Mouse (Mus musculus) urinary bladder, adult 2 months (tissue): ENCODE data around the gene Asb8. TPM values are rescaled to one million over a fixed set of nuclear protein-coding genes. Genes with fewer than 3 reads are reported as not detected.
A peak's percentile ranks its signal among the peaks of the same experiment; 100 is the strongest.

Experiments used
- DNase-seq: peaks from one replicate; pipeline ENCODE4 v3.0.0; 2022; ENCODE audit warnings: low spot score
- polyA plus RNA-seq: library from polyadenylated mRNA; depleted of rRNA; stranded (reverse); fragments of >200 nt; gene quantifications from 2 replicates; pipeline ENCODE4 v1.2.3, GENCODE M21; 2012

Asb8 gene
- polyA plus RNA-seq, 1 experiment = 59.9 TPM

DNA sequence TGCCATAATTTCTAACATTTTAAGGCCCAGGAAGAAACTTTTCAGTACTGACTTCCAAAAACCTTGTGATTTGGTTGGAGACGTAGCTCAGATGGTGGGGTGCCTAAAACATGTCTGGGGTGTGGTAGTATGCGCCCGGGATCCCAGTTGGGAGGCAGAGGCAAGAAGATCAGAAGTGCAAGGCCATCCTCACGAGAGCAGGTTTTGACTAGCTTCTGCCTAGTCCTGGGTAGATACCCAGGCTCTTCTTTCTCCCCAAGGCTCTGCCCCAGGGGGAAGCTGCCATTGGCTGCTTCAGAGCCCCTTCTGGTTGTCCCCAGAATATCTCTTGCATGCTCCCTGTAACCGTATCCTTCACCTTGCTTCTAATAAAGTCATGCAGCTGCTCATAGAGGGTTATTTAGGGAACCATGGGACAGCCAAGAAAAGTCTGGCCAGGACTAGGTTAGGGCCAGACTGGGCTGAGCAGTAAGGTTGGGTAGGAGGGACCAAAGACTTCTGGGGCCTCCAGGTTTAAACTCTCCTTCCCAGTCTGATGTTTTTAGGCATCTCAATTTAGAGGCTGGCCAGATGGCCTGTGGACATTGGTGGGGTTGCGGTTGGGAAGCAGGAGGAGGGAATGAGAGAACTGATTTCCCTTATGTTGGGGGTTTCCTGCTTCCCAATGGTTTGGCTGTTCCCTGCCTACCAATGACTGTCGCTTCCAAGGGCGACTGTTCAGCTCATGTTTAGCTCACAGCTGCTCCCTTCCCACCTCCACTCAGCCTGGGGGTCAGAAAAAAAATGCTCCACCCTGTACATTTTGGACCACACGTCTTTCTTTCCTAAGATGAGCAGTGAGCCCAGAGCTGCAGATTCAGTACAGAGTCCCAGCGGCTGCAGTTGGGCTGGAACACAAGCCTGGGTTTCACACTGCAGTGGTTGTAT, 50.3 kb downstream of the Asb8 start:
- no peak for DNase-seq

DNA sequence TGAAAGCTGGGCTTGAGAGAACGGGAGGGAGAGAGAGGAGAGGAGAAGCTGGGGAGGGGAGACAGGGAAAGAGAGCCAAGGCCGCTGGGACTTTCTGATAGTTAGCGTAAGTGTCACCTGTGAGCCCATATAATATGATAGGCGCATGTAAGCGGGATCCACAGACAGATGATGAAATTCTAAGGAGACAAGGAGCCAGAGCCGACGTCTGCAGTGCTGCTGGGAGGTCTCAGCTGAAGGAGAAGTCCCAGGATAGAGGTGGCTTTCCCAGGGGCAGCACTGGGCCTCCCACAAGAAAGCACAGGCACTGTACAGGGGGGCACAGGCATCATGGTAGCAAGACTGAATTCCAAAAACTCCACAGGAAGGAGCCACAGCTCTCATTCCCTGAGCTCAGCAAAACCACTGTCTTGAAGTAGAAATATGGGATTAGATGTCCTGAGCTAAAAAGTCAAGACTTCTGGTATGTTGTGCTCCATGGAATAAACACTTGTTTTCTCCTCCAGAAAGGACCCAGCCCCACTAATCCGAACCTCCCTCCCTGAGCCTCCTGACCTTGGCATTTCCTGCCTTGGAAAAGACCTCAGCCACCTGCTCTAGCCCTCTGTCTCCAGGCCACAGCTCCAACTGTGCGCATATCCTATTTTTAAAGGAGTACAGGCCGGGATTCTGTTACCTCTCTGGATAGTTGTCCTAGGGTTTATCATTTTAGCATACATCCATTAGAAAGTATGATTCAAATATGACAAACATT, 51.1 kb downstream of the Asb8 start:
- DNase-seq = no peak

DNA sequence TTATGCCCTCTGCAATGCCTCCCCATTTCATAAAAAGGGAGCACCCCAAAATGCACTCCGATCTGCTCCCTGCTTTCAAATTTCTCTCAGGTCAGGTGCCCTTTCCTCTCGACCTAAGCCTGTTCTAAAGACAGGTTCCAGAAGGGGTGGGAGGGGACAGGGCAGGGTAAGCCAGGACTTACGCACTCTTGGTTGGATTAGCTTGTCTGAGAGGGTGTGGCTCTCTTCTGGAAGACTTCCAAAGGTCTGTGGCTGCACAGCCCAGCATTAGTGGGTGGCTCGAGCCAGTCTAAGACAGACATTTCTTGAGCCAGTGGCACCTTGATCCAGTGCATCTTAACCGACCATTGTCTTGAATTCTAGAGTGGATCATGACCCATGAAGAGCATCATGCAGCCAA, 53.6 kb downstream of the Asb8 start:
- DNase-seq = no peak

DNA sequence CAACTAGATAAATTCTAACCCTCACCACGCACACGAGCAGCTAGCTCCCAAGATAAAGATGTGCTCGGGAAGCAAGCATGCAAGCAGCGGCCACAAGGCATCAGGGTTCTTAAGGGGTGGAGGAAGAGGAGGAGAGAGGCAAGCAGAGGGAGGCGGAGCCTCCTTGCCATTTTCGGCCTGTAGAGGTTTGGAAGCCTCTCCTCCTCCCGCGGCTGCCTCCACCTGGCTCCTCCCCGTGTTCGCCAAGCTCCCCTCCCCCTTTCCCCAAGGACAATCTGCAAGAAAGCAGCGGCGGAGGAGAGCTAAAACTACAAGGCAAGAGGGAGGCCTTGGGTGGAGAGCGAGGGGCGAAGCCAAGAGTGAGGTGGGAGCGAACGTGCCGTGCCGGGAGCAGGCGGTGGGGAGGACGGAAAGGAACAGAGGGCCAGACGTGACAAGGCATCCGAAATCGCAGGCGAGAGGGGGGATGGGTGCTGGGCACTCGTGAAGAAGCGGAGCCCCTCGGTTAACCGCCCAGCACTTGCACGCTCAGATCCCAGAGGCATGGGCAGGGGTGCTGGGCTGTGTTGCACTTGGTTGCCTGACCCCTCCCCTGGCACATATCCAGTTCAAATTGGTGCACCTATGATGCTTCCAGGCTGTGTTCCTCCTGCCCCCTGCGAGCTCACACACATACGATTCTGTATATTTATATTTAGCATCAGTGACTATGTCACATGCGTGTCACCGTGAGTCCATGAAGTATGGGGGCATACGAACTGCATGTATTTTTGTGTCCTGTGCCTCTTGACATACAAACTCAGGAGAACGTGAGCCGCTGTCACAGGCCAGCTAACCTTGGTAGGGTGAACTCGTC, 56.9 kb downstream of the Asb8 start:
- peak; percentile 67 for DNase-seq

DNA sequence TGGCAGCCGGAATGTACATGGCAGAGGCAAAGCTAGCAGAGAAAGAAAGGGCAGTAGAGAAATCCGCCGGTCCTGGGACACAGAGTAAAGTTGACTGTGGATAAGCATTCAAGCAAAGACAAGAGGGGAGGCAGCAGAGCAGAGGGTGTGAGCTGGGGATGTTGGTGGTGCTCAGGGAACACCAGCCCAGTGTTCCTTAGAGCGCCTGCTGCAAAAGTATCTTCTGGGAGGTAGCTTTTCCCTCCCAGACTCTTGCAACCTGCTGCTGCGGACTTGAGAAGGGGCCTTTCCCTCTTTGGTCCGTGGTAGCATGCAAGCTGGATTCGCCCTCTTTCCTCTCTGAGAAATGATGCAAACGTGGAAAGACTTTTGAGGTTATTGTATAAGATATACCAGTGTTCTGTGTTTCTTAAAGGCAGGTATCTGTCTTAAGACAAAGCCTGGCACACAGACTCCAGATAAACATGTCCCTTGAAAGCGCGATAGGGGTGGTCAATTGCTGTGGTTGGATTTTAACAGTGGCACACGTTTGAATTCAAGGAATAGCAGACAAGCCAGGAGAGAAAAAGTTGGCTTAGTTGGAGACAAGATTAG, 57.6 kb downstream of the Asb8 start:
- no peak for DNase-seq

DNA sequence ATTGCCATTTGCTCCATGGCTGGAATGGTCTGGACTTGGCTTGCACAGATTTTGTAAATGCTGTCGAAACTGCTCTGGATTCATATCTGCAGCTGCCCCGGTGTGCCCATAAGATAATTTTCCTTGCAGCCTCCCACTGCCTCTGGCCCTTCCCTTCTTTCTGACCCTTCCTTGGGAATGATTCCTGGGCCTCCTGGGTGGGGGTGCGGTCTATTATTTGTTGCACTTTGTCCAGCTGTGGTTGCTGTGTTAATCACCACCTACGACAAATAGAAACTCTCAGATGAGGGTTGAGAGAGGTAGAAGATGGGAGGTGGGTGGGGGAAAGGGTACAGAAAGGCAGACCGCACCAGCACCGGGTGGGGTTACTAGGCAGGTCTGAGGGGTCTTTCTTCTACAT, 58.2 kb downstream of the Asb8 start:
- DNase-seq = no peak

DNA sequence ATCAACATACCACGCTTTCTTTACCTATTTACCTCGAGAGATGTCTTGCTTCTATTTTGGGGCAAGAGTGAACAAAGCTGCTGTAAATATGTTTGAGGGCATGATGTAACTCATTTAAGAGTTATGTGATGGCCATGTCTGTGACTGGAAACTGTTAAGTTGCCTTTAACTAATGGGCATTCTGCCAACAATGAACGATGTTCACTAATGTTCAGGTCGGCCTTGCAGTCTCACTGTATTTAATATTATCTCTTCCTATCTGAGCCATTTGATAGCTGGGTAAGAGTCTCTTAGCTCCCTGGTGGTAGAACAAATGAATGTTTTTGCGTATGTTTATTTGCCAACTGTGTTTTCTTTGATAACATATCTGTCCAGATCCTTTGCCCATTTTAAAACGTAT, 58.9 kb downstream of the Asb8 start:
- no peak for DNase-seq

DNA sequence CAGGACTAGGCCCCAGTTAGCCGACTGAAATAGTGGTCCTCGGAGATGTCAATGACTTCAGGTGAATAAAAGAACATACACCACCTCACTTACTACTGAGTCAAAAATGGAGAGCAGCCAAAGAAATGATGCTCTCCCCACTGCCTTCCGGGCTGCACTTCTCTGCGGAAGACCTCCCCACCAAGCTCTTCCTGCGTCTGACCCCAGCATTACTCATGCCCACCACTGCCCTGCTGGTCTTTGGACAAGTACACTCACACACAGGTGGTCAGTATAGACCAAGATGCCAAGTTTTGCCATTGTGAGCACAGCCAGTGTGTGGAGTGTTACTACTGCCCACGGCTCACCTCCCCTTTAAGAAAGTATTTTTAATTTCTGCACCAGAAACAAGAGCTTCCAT, 63.0 kb downstream of the Asb8 start:
- no peak for DNase-seq

DNA sequence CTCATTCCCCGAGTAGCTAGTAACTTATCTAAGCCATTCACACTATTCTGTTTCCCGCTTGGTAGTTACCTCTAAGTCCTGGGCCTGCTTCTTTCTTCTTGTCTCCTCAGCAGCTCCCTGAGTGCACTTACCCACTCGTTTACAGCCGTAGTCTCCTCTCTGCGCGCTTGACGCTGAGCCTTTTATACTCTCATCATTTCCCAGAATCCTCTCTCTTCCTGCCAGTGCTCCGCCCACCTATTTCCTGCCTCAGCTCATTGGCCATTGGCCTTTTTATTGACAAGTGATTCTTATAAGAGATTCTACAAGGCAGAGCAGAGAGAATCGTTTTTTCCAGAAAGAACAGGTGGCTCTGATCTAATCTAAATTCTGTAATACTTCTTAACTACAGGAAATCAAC, 66.9 kb downstream of the Asb8 start:
- DNase-seq = no peak

DNA sequence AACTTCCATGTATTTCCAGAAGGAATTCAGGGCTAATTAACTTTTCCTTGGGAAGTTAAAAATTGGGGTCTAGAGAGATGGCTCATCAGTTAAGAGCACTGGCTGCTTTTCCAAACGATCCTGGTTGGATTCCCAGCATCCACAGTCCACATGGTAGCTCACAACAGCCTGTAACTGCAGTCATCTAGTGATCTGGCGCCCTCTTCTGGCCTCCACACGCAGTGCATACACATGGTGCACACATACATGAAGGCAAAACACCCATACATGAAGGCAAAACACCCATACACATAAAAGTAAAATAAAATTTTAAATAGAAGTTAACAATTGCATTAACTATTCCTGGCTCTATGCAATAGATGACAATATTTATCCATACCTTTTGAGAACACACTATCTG, 68.5 kb downstream of the Asb8 start:
- DNase-seq = no peak

DNA sequence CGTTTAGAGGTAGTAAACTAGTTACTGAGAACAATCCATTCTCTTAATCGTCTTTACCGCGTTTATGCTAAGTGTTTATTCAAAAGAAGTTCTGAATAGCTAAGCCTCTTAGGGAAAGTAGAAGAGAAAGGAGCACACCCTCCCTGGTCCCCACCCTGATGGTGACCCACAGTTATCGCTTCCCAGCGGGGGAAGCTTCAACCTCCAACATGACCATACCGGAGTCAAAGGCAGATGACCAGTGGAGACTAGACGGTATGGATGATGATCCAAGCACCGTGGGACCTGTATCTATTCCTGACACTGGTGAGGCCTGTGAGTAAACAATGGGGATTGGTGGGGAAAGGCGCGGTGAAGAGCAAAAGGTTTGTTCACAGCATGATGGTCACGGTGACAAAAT, 70.5 kb downstream of the Asb8 start:
- no peak for DNase-seq

DNA sequence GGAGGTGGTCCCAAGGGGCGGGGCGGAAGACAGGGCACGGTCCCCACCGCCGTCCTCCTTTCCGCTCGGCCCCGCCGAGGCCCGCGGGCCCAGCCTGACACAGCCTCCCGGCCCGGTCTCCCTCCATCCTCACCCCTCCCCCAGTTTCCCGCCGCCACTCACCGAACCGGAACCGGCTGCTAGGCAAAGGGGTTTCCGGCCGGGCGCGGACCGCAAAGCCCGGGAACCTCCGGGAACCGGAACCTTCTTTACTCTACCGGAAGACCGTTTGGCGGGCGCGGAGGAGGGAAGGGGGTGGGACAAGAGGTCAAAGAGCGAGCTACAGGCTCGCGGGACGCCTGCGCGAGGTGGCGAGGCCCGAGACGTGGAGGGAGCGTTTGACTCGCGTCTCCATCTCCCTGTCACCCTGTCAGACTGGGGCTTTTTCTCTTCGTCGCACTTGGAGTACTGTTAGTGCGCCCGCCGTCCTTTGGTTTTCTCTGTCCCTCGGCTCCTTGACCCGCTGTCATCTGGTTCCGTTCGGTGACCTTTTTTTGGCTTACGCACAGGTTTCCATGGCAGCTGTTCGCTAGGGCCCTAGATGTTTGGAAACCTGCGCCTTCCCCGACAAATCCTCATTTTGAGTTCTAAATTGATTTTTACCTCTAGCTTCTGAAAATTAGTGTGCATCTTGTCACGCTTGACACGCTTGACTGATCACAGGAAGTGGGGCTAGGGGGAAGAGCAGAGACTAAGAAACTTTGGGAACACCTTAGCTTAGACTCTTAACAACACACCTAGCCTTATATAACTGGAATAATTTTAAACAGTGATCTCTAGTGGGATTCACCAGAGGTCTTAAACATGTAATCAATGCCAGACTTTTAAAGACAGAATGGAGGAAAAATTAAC, 72.1 kb downstream of the Asb8 start, which contains the start of gene Senp1:
TSS of gene Senp1 (minus strand) at position 624 of the 891 bp plus-strand sequence.
- DNase-seq = peak; percentile 88

DNA sequence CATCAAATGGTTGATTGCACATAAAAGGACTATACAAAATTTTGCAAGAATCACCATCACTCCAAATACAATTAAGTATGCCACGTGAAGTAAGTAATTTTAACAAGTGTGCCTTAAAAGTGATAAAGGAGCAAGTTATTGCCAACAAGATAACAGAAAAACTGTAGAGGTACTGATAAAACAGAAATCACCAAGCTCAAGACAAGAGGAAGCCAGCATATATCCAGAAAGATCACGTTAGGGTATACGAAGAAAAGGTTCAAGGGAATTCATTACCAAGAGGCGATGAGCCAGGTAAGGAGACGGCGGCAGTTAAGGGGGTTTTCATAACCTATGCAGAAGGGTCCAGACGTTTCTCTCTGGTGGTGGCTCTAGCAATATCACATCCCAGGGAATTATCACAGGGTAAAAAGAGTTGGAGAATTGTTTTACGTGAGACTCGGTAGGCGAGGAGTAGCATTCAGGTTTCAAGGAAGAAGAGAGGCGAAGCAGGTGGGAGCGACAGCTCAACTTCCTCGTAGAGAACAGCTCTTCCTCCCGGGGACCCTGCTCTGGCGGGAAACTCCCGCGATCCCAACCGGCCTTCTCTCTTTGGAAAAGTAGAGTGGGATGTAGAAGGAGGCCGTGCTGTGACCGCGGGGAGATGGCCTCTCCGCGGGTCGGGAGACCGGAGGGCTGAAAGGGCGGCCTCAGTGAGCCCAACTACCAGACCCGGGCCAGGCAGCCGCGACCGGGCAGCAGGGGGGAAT, 72.9 kb downstream of the Asb8 start, which contains the start of gene Pfkm:
TSS of gene Pfkm (plus strand) at position 218 of the 749 bp plus-strand sequence.
- DNase-seq = no peak

DNA sequence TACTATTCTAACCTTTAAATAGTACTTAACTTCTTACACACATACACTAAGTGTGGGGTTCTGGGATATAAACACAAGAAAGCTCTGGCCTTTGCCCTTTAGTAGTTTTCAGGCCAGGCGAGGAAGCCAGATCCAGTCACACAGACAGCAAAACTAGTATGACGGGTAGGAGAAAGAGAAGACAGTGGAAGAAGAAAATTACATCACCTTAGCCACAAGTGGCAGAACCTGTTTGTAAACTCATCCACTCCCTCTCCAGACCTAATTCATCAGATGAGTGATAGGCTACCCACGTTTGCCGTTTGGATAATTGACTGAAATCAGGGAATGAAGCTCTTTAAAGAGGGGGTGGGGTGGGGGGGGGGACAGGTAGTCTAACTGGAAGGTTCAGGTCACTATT, 73.6 kb downstream of the Asb8 start:
- DNase-seq = no peak

DNA sequence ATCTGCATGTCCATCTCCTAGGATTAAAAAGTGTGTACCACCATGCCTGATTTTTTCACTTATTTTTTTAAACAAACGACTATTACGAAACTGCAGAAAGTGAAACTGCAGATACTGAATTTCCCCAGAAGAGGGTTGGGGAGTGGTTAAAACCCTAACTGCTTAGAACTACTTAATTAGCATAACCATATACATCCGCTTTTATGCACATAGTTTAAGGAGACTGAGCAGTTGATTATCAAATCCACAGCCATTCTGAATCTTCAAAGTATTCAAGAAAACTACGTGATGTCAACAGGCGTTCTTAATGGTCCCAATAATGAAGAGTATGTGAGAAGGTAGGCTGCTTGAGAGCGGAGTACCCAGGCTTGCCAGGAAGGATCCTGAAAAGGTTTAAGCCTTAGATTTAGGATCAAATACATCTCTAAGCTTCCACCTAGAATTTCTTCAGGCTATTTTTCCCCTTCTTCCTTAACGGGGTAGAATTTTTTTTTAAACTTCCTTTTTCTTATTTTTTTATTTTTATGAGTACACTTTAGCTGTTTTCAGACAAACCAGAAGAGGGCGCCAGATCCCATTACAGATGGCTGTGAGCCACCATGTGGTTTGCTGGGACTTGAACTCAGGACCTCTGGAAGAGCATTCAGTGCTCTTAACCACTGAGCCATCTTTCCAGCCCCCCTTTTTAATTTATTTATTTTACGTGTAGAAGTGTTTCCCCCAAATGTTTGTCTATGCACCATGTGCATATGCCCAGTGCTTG, 75.8 kb downstream of the Asb8 start:
- no peak for DNase-seq

DNA sequence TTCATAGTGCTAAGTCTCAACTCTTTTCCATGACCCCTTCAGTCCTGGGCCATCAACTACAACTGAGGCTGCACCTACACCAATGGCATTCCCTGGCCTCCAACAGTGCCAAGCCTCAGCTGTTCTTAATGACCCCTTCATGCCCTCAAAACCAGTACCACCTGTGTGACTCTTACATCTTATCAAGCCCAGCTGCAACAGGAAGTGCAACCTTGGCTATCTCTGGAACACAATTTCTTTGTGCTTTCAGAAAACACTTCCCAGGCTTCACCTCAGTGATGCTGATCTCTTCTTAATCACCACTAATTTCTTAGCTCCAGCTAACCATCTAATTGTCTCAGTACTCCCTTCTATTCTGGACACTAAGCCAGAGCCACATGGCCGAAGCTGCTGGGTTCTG, 76.5 kb downstream of the Asb8 start:
- DNase-seq = no peak
